Mouse (Mus musculus) right cerebral cortex, adult 2 months (tissue): ENCODE results near the gene Cdk11b.
"Not testable (repeated sequence)": the region's sequence is repeated elsewhere in the genome, so short reads cannot be mapped to it uniquely, and the experiment has no call there.

Experiments
- DNase-seq, 2 experiments: peaks; one replicate each; pipeline ENCODE4 v3.0.0; 2021 to 2022; ENCODE audit warnings: low spot score in 2 of 2

Gene Cdk11b

GRCm38 (mm10) chr4:155605132-155605531, 19.5 kb upstream of the Cdk11b start:
- DNase-seq, result no peak

- no peak for DNase-seq
Observed at GRCm38 (mm10) chr4:155606825-155607224, 17.8 kb upstream of the Cdk11b start.

DNA sequence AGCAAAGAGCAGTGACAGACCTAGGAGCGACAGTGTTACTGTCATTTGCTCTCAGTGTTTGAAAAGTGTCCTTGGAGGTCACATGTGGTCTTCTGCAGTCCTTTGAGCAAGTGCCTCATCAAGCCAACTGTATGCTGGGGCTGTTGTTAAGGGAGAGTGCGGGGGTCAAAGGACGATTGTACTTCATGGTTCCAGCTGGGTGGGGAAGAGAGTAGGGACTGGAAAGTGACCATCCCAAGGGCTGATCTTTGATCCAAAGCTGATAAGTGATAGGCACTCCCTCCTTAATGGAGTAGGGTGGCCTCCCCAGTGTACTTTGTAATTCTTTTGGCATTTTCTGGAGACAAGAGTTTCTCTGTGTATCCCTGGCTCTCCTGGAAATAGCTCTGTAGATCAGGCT, 12.8 kb upstream of the Cdk11b start:
- DNase-seq, result no peak

GRCm38 (mm10) chr4:155613264-155613663, 11.4 kb upstream of the Cdk11b start:
- DNase-seq, result no peak

DNA sequence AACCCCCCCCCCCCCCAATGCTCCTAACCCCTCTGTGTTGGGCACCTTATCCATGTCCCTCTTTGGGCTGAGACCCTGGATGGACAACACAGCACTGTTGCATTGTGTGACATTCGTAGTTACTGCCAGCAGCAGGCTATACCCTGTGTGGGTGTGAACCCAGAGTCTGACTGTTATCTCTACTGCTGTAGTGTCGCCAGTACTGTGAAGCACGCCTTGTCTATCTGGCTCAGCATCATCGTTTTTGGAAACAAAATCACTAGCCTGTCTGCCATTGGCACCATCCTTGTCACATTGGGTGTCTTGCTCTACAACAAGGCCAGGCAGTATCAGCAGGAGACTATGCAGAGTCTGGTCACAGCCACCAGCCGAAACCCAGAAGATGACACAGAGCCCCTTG, 6.3 kb upstream of the Cdk11b start:
- DNase-seq, result no peak

DNA sequence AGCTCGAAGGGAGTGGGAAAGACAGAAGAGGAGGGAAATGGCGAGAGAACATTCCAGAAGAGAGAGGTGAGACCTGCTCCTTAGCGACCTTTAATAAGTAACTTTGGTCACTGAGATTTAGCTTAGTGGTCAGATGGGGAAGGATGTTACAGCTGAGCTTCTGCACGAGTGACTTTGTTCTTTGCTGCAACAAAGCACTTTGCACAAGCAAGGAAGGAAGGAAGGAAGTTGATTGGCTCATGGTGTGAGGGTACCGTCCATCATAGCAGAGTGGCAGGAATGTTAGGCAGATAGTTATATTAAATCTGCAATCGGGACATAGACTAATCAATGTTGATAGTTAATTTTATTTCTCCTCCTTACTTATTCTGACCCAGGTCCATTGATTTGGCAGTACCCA, 5.6 kb downstream of the Cdk11b start:
- no peak for DNase-seq

DNA sequence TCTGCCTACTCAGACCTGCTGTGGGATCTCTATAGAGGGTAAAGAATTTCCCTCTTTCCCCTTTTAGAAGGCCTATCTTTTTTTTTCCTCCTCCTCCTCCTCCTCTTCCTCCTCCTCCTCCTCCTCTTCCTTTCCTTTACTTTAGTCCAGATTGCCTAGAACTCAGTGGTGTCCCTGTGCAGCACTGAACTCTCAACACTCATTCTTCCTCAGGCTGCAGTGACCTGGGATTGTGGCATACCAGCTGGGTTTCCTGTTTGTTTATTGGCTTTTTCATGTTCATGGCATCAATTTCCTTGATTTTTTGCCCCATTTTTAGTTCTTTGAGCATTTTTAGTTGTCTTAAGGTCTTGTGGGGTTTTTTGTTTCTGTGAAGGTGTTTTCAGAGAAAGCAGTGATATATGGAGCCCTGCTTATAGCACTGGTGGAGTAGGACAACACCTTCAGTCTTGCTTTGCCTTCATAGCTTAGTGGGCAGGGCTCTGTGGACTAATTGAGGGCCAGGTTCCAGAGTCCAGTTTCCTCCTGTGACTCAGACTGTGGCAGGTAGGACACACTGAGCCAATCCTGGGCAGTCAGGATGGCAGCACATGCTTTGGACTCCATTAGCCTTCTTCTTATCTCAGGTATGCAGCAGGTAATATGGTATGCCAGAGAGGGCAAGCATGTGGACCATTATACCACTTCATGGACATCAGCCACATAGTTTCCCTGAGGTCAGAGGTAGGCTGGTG, 11.3 kb downstream of the Cdk11b start:
- no peak for DNase-seq

- no peak for DNase-seq
Observed at GRCm38 (mm10) chr4:155643531-155643930, 18.9 kb downstream of the Cdk11b start.

GRCm38 (mm10) chr4:155645308-155645707, 20.7 kb downstream of the Cdk11b start, which contains the start of gene Gm10563:
TSS of gene Gm10563 (minus strand) at chr4:155645408.
- DNase-seq, result not testable (repeated sequence)

GRCm38 (mm10) chr4:155645721-155646120, 21.1 kb downstream of the Cdk11b start:
- no peak for DNase-seq

DNA sequence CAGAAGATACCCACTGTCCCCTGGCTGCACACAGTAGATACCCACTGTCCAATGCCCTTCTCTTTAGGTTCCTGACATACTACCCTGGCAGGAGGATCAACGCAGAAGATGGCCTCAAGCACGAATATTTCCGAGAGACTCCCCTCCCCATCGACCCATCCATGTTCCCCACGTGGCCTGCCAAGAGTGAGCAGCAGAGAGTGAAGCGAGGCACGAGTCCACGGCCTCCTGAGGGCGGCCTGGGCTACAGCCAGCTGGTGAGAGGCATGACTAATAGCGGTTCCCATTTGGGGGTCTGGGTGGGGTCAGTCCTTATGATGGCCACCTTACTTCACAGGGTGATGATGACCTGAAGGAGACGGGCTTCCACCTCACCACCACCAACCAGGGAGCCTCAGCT, 24.7 kb downstream of the Cdk11b start:
- no peak for DNase-seq

DNA sequence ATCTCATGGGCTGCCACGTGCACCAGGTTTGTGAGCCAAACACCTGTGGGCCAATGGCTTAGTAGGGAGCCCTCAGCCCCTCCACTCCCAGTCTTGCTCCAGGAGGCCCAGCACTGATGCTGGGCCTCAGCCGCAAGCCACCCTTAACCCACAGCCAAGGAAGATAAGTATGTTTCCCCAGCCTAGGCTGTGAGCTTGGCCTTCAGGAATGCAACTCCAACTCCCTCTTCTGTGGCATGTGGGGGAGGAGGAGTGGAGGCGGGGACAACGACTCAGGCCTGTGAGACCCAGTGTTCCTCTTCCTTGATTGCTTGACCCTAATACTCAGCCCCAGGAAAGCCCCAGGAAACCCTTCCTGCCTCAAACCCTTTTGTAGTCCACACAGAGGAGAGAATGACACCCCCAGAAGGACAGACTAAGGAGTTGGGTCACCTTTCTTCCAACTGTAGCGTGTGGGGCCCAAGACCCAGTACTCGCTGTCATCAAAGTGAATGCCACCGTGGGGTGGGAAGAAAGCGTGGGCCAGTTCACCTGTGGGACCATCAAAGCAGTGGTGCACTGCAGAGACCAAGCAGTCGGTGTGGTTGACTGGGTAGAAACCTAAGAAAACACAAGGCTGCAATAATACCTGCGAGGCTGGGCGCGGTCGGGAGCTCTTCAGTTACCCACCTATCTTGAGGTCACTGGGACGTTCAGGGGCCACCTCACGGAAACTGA, 27.1 kb downstream of the Cdk11b start:
- DNase-seq, result no peak

- DNase-seq, result no peak
Observed at GRCm38 (mm10) chr4:155652283-155653085, 27.8 kb downstream of the Cdk11b start.

DNA sequence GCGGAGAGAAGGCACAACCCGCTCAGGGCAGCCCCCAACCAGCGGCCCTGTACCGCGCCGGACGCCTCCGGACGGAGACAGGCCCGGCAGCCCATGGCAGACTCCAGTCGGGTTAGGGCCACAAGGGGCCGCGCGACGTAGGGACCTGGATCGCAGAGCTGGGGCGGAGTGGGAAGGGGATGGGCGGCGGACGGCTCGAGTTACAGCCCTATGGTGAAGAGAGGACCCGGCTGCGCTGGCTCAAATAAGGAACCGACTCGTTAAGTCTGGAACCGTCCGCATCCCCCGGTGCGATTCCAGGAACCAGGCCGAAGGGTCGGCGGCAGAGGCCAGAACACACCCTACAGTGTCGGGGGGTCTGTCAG, 28.4 kb downstream of the Cdk11b start, which contains the start of gene Mmp23:
TSS of gene Mmp23 (minus strand) at position 299 of the 365 bp plus-strand sequence.
- DNase-seq, result no peak

DNA sequence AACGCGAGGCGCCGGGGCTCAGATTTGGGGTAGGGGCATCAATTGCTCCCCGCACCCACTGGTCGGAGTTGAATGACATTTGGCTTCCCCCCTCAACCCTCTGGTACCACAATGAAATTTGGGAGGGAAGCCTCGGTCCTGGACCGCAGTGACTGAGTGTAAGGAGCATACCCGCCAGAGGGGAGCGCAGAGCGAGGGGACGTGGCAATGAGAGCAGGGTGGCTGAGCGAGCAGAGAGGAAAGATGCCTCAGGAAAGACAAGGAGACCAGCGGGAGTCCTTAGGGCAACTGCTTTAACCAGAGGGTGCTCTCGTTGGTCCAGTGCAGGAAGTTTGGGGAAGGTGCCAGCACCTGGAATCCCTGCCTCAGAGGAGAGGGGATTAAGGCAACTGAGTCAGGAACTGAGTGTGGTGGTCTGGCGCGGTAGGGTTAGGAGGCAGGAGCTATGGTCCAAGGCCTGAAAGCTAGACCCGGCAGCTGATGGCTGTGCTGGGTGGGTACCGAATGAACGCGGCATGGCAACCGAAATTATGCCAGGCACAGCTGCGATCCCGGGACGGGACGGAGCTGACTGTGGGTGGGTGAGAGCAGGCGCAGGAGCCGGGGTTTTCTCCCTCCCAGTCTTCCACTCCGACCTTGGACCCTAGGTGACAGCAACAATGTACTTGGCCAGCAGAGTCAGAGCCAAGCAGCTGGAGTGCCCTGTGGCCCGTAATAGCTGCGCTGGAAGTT, 29.0 kb downstream of the Cdk11b start:
- no peak for DNase-seq

DNA sequence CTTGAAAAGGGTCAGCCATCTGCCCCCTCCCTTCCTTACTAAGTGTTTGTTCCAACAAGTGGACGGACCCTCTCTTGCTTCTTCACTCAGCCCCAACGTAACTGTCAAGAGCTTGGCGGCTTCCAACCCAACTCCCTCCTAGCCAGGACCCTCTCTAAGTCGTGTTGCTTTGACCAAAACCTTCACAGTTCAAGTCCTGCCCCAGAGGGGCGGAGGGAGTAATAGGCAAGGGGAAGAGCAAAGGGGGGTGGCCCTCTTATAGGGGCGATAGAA, 29.5 kb downstream of the Cdk11b start:
- no peak for DNase-seq

DNA sequence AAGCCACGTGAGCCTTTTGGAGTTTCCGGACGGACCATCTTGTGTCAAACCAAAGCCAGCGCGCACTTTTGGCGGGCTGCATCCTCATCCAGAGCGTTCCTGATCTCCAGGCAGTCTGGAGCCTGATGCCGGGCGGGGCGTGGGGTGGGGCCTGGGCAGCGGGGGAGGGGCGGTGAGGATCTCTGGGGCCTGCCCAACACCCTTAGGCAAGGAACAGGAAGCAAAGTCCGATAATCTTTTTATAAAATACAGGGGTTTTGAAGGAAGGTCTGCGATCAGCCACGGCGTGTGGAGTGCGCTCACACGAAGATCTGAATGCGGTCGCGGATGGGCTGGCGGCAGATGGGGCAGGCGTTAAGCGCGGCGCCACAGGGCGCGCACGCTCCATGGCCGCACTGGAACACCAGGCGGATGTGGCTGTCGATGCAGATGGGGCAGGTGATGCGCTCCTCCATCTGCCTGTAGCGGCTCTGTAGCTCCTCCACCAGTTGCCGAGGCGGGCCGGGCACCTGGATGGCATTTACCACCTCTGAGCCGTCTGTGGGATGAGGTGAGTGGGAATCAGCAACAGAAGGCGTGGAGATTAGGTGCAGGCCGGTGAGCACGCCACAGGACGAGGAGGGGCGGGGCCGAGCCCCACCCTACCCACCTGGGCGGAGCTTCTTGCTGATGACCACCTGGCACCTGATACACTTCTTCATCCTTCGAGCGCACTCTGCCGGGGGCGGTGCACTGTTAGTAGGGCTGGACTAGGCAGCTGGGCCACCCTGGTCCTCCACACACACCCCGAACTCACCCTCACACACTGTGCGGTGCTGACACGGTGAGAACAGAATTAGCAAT, 30.0 kb downstream of the Cdk11b start:
- no peak for DNase-seq

- DNase-seq, result no peak
Observed at GRCm38 (mm10) chr4:155656214-155656751, 31.6 kb downstream of the Cdk11b start.

GRCm38 (mm10) chr4:155658961-155659360, 34.3 kb downstream of the Cdk11b start:
- no peak for DNase-seq

DNA sequence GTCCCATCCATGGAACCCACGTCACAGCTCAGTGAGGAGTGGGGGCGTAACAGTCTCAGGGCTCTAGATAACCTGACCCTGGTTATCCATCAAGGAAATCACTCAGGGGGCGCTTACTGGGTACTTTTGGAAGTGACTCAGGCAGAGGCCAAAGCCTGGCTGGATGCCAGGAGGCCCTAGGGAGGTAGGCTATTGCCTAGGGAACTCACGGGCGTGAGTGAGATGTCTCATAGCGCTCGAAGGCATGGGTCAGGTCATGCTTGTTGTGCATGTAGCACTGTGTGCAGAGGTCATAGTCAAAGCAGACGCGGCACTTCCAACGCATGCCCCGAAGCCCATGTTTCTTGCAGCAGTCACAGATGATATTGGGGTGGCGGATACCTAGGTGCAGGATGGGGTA, 36.0 kb downstream of the Cdk11b start:
- no peak for DNase-seq

GRCm38 (mm10) chr4:155666903-155667302, 42.2 kb downstream of the Cdk11b start:
- no peak for DNase-seq
